8 mouse cellular contexts compared by ENCODE assay signal in genomic region chr7:66867719-66868501, GRCm38 (mm10). TPM values are rescaled to one million over a fixed set of nuclear protein-coding genes. Genes with fewer than 3 reads are reported as not detected.
A peak's percentile ranks its signal among the peaks of the same experiment; 100 is the strongest.
DNase-seq lines count a peak whose midpoint lies in the region; ATAC-seq lines count a peak whose summit lies in the region.

No protein-coding gene starts in this region.

- no peak overlapping the region for H3K4me3 ChIP-seq in heart, embryonic 16.5 days (ENCODE audit: low read length)
- H3K4me3 ChIP-seq in heart, embryonic 10.5 days: no peak overlapping the region
- no peak overlapping the region for H3K4me3 ChIP-seq in neural tube, embryonic 11.5 days (ENCODE audit: low read depth, low read length)

- H3K4me2 ChIP-seq in heart, embryonic 16.5 days (ENCODE audit: low read depth, low read length): no peak overlapping the region
- H3K4me2 ChIP-seq in neural tube, embryonic 11.5 days (ENCODE audit: low read depth): no peak overlapping the region

- whole genome bisulfite sequencing in heart, embryonic 16.5 days: 71% methylated on average over 13 of the region's 13 CpGs
- WGBS in heart, embryonic 10.5 days: 71% methylated on average over 13 of the region's 13 CpGs
- WGBS in neural tube, embryonic 11.5 days: 32% methylated on average over 13 of the region's 13 CpGs

- no peak for DNase-seq in heart, embryonic 10.5 days (ENCODE audit: low spot score)
- peak; percentile 20 for DNase-seq in brain, embryonic 18.5 days (ENCODE audit: low read depth, low spot score)
- peak; percentile 59 for DNase-seq in gastrocnemius, postnatal 10 days
- DNase-seq in left cerebral cortex, adult 18-20 months (ENCODE audit: low spot score in 2 of 2): peak; percentile 63 to 70
- DNase-seq in neural tube, embryonic 11.5 days (ENCODE audit: low spot score): peak; percentile 61
- no peak for DNase-seq in ovary, postnatal 14 days (ENCODE audit: low spot score)

- no peaks in the 10 kb centered on the region for H3K9me3 ChIP-seq in heart, embryonic 16.5 days (replicated peaks; ENCODE audit: control insufficient read depth, low read length)
- H3K9me3 ChIP-seq in heart, embryonic 10.5 days: no peaks in the 10 kb centered on the region
- no peaks in the 10 kb centered on the region for H3K9me3 ChIP-seq in neural tube, embryonic 11.5 days (ENCODE audit: control insufficient read depth, low read length)

- ATAC-seq in heart, embryonic 16.5 days (replicated peaks; ENCODE audit: extremely low read depth, insufficient read depth, low FRiP score): 0 out of 2 replicates have a peak, but pooled peaks have one; percentile 16
- peak; percentile 35; the same call in 1 of the 2 replicates for ATAC-seq in neural tube, embryonic 11.5 days (ENCODE audit: insufficient read depth, low FRiP score, low TSS enrichment)
- no peak for ATAC-seq in CD4-positive, CD25-positive, alpha-beta regulatory T cell, adult 4 months

- no peaks in the 10 kb centered on the region for H3K27me3 ChIP-seq in heart, embryonic 16.5 days (ENCODE audit: control insufficient read depth, insufficient read depth, low read length)
- H3K27me3 ChIP-seq in heart, embryonic 10.5 days (ENCODE audit: insufficient read depth, poor library complexity, severe bottlenecking): no peaks in the 10 kb centered on the region
- H3K27me3 ChIP-seq in neural tube, embryonic 11.5 days (ENCODE audit: control insufficient read depth, insufficient read depth, low read length): no peaks in the 10 kb centered on the region

- H3K9ac ChIP-seq in heart, embryonic 16.5 days (ENCODE audit: low read length): no peak overlapping the region
- H3K9ac ChIP-seq in neural tube, embryonic 11.5 days (ENCODE audit: low read length): no peak overlapping the region

- H3K36me3 ChIP-seq in heart, embryonic 16.5 days (ENCODE audit: control insufficient read depth, insufficient read depth): 0 out of 2 replicates have a peak, but pooled peaks cover under 1% of the 10 kb centered on the region
- H3K36me3 ChIP-seq in heart, embryonic 10.5 days: no peaks in the 10 kb centered on the region
- H3K36me3 ChIP-seq in neural tube, embryonic 11.5 days (ENCODE audit: control insufficient read depth, insufficient read depth, low read length): no peaks in the 10 kb centered on the region

- H3K27ac ChIP-seq in heart, embryonic 16.5 days (ENCODE audit: low read length): no peak overlapping the region
- H3K27ac ChIP-seq in heart, embryonic 10.5 days: no peak overlapping the region
- peak overlapping the region; percentile 34 for H3K27ac ChIP-seq in neural tube, embryonic 11.5 days (ENCODE audit: low read depth, low read length)

- H3K4me1 ChIP-seq in heart, embryonic 16.5 days (ENCODE audit: control insufficient read depth, insufficient read depth, low read length): peaks cover 17% of the 10 kb centered on the region
- peaks cover 35% of the 10 kb centered on the region for H3K4me1 ChIP-seq in heart, embryonic 10.5 days
- H3K4me1 ChIP-seq in neural tube, embryonic 11.5 days (ENCODE audit: control insufficient read depth, insufficient read depth, low read length): peaks cover 6% of the 10 kb centered on the region

RNA-seq across cellular contexts. Expression of gene Adamts17, which starts 28.4 kb away (rescaled TPM):
- polyA plus RNA-seq in heart, embryonic 16.5 days (2015; fragmentation: Nextera tagmentation; extraction: Ambion mirVana): 4.7 and 5.5 TPM in 2 replicates
- 3.8 and 4.6 TPM in 2 replicates for polyA plus RNA-seq in heart, embryonic 10.5 days (2016; fragmentation: Nextera tagmentation; extraction: Ambion mirVana)
- 10 to 100 TPM in 1 of 2 experiments, 1 to 10 TPM in 1; 9.7 to 16.6 TPM for total RNA-seq in gastrocnemius, postnatal 10 days (2021)
- 10 to 100 TPM in 1 of 2 experiments, 1 to 10 TPM in 1; 9.8 to 15.0 TPM for total RNA-seq in left cerebral cortex, adult 18-20 months (2021)
- polyA plus RNA-seq in neural tube, embryonic 11.5 days (2014; fragmentation: Nextera tagmentation; extraction: Ambion mirVana): 1.8 TPM in 2 replicates
- polyA plus RNA-seq in CD4-positive, CD25-positive, alpha-beta regulatory T cell, adult 4 months (2017; shearing (Covaris generic)): under 1 TPM; 0.43 to 0.54 TPM

Comparison
In these comparisons a context has a peak if more than half of its experiments do, and no peak if none do; other contexts are left out.
1. DNase-seq: peak in brain, embryonic 18.5 days (single experiment), gastrocnemius, postnatal 10 days (single experiment), left cerebral cortex, adult 18-20 months (2 of 2) and neural tube, embryonic 11.5 days (single experiment); none in heart, embryonic 10.5 days (single experiment) and ovary, postnatal 14 days (single experiment).